Mouse (Mus musculus): ENCODE results near the gene Nxnl1.

- TF ChIP-seq CTCF (IDR thresholded peaks at IDR 0.05; ENCODE audit: extremely low read depth, insufficient read length, insufficient replicate concordance, low read depth, low read length), result no peak
- no peak for TF ChIP-seq POLR2A (IDR thresholded peaks at IDR 0.05; ENCODE audit: low read depth, low read length)
Observed at GRCm38 (mm10) chr8:71613418-71613817, 47.0 kb upstream of the Nxnl1 start.

All from small intestine, adult 2 months (tissue).